Mouse (Mus musculus): ENCODE data around the gene Parp12. TPM values are rescaled to one million over a fixed set of nuclear protein-coding genes. Genes with fewer than 3 reads are reported as not detected.

The Parp12 gene
- polyA plus RNA-seq, 1 experiment from 2014 or later: 5.2 TPM

- no peak for ATAC-seq (replicated peaks; ENCODE audit: insufficient number of reproducible peaks, low FRiP score, low TSS enrichment)
These were observed 63.2 kb downstream of the Parp12 start for GRCm38 (mm10) chr6:39054878-39055508.

GRCm38 (mm10) chr6:39054206-39054864 lies 63.8 kb downstream of the Parp12 start:
- Histone ChIP-seq H3K4me2 (no peak overlapping the region), H3K9me3 (replicated peaks; ENCODE audit: control insufficient read depth, low read length) (no peaks in the 10 kb centered on the region), H3K27me3 (ENCODE audit: control insufficient read depth, insufficient read depth, low read length) (no peaks in the 10 kb centered on the region), H3K36me3 (ENCODE audit: control insufficient read depth, insufficient read depth, low read length) (no peaks in the 10 kb centered on the region), H3K9ac (ENCODE audit: low read depth, low read length) (no peak overlapping the region), H3K27ac (ENCODE audit: low read depth, low read length) (no peak overlapping the region), H3K4me3 (ENCODE audit: low read depth, low read length) (no peak overlapping the region), H3K4me1 (ENCODE audit: control insufficient read depth, insufficient read depth, low read length) (peaks cover 12% of the 10 kb centered on the region)
- ATAC-seq (replicated peaks; ENCODE audit: insufficient number of reproducible peaks, low FRiP score, low TSS enrichment): no peak
- WGBS (ENCODE audit: insufficient replicate concordance): 86% methylated on average over 13 of the region's 13 CpGs

More at GRCm38 (mm10) chr6:39054878-39055508, 63.2 kb downstream of the Parp12 start:
- 80% methylated on average over 6 of the region's 6 CpGs for WGBS (ENCODE audit: insufficient replicate concordance)
- Histone ChIP-seq H3K4me2 (no peak overlapping the region), H3K9ac (ENCODE audit: low read depth, low read length) (no peak overlapping the region), H3K27ac (ENCODE audit: low read depth, low read length) (no peak overlapping the region), H3K4me3 (ENCODE audit: low read depth, low read length) (no peak overlapping the region), H3K4me1 (ENCODE audit: control insufficient read depth, insufficient read depth, low read length) (peaks cover 18% of the 10 kb centered on the region), H3K27me3 (ENCODE audit: control insufficient read depth, insufficient read depth, low read length) (no peaks in the 10 kb centered on the region), H3K36me3 (ENCODE audit: control insufficient read depth, insufficient read depth, low read length) (no peaks in the 10 kb centered on the region), H3K9me3 (replicated peaks; ENCODE audit: control insufficient read depth, low read length) (no peaks in the 10 kb centered on the region)

GRCm38 (mm10) chr6:39052636-39053035 lies 65.5 kb downstream of the Parp12 start:
- no peak overlapping the region for H3K4me2 ChIP-seq
- 72% methylated on average over 4 of the region's 4 CpGs for WGBS (ENCODE audit: insufficient replicate concordance)
- no peaks in the 10 kb centered on the region for H3K27me3 ChIP-seq (ENCODE audit: control insufficient read depth, insufficient read depth, low read length)
- H3K4me3 ChIP-seq (ENCODE audit: low read depth, low read length): no peak overlapping the region
- H3K4me1 ChIP-seq (ENCODE audit: control insufficient read depth, insufficient read depth, low read length): peaks cover 8% of the 10 kb centered on the region
- H3K36me3 ChIP-seq (ENCODE audit: control insufficient read depth, insufficient read depth, low read length): no peaks in the 10 kb centered on the region
- ATAC-seq (replicated peaks; ENCODE audit: insufficient number of reproducible peaks, low FRiP score, low TSS enrichment): no peak
- H3K9ac ChIP-seq (ENCODE audit: low read depth, low read length): no peak overlapping the region
- no peaks in the 10 kb centered on the region for H3K9me3 ChIP-seq (replicated peaks; ENCODE audit: control insufficient read depth, low read length)
- H3K27ac ChIP-seq (ENCODE audit: low read depth, low read length): no peak overlapping the region

- no peak overlapping the region for H3K4me3 ChIP-seq (ENCODE audit: low read depth, low read length)
- no peaks in the 10 kb centered on the region for H3K36me3 ChIP-seq (ENCODE audit: control insufficient read depth, insufficient read depth, low read length)
- no peak overlapping the region for H3K27ac ChIP-seq (ENCODE audit: low read depth, low read length)
- WGBS (ENCODE audit: insufficient replicate concordance): 63% methylated on average over 9 of the region's 9 CpGs
- H3K9ac ChIP-seq (ENCODE audit: low read depth, low read length): no peak overlapping the region
- no peak overlapping the region for H3K4me2 ChIP-seq
- no peak for ATAC-seq (replicated peaks; ENCODE audit: insufficient number of reproducible peaks, low FRiP score, low TSS enrichment)
- H3K27me3 ChIP-seq (ENCODE audit: control insufficient read depth, insufficient read depth, low read length): no peaks in the 10 kb centered on the region
- no peaks in the 10 kb centered on the region for H3K9me3 ChIP-seq (replicated peaks; ENCODE audit: control insufficient read depth, low read length)
- H3K4me1 ChIP-seq (ENCODE audit: control insufficient read depth, insufficient read depth, low read length): peaks cover 8% of the 10 kb centered on the region
These were observed 66.2 kb downstream of the Parp12 start for GRCm38 (mm10) chr6:39051799-39052556.

- ATAC-seq (replicated peaks; ENCODE audit: insufficient number of reproducible peaks, low FRiP score, low TSS enrichment): no peak
- H3K4me3 ChIP-seq (ENCODE audit: low read depth, low read length): no peak overlapping the region
- 46% methylated on average over 6 of the region's 6 CpGs for WGBS (ENCODE audit: insufficient replicate concordance)
- no peaks in the 10 kb centered on the region for H3K36me3 ChIP-seq (ENCODE audit: control insufficient read depth, insufficient read depth, low read length)
- H3K4me1 ChIP-seq (ENCODE audit: control insufficient read depth, insufficient read depth, low read length): peaks cover 6% of the 10 kb centered on the region
- no peak overlapping the region for H3K4me2 ChIP-seq
- no peaks in the 10 kb centered on the region for H3K27me3 ChIP-seq (ENCODE audit: control insufficient read depth, insufficient read depth, low read length)
- no peaks in the 10 kb centered on the region for H3K9me3 ChIP-seq (replicated peaks; ENCODE audit: control insufficient read depth, low read length)
- H3K27ac ChIP-seq (ENCODE audit: low read depth, low read length): no peak overlapping the region
- no peak overlapping the region for H3K9ac ChIP-seq (ENCODE audit: low read depth, low read length)
These were observed 67.3 kb downstream of the Parp12 start for GRCm38 (mm10) chr6:39050836-39051235.

GRCm38 (mm10) chr6:39049141-39049540 lies 69.0 kb downstream of the Parp12 start:
- no peaks in the 10 kb centered on the region for H3K27me3 ChIP-seq (ENCODE audit: control insufficient read depth, insufficient read depth, low read length)
- H3K9ac ChIP-seq (ENCODE audit: low read depth, low read length): no peak overlapping the region
- H3K27ac ChIP-seq (ENCODE audit: low read depth, low read length): no peak overlapping the region
- H3K4me3 ChIP-seq (ENCODE audit: low read depth, low read length): no peak overlapping the region
- no peak for ATAC-seq (replicated peaks; ENCODE audit: insufficient number of reproducible peaks, low FRiP score, low TSS enrichment)
- H3K4me1 ChIP-seq (ENCODE audit: control insufficient read depth, insufficient read depth, low read length): no peaks in the 10 kb centered on the region; the same call in 1 of the 2 replicates
- no peak overlapping the region for H3K4me2 ChIP-seq
- H3K9me3 ChIP-seq (replicated peaks; ENCODE audit: control insufficient read depth, low read length): no peaks in the 10 kb centered on the region
- H3K36me3 ChIP-seq (ENCODE audit: control insufficient read depth, insufficient read depth, low read length): no peaks in the 10 kb centered on the region
- 46% methylated on average over 5 of the region's 5 CpGs for WGBS (ENCODE audit: insufficient replicate concordance)

GRCm38 (mm10) chr6:39040451-39040850 lies 77.7 kb downstream of the Parp12 start:
- H3K4me3 ChIP-seq (ENCODE audit: low read depth, low read length): no peak overlapping the region
- WGBS (ENCODE audit: insufficient replicate concordance): 77% methylated on average over 9 of the region's 9 CpGs
- no peak overlapping the region for H3K27ac ChIP-seq (ENCODE audit: low read depth, low read length)
- H3K27me3 ChIP-seq (ENCODE audit: control insufficient read depth, insufficient read depth, low read length): no peaks in the 10 kb centered on the region
- ATAC-seq (replicated peaks; ENCODE audit: insufficient number of reproducible peaks, low FRiP score, low TSS enrichment): no peak
- H3K4me2 ChIP-seq: no peak overlapping the region
- H3K9me3 ChIP-seq (replicated peaks; ENCODE audit: control insufficient read depth, low read length): no peaks in the 10 kb centered on the region
- no peak overlapping the region for H3K9ac ChIP-seq (ENCODE audit: low read depth, low read length)
- H3K36me3 ChIP-seq (ENCODE audit: control insufficient read depth, insufficient read depth, low read length): no peaks in the 10 kb centered on the region
- no peaks in the 10 kb centered on the region for H3K4me1 ChIP-seq (ENCODE audit: control insufficient read depth, insufficient read depth, low read length)

Measured in heart, embryonic 11.5 days (tissue).